Mouse (Mus musculus): ENCODE measurements around the gene Itpk1.

Gene Itpk1

DNA sequence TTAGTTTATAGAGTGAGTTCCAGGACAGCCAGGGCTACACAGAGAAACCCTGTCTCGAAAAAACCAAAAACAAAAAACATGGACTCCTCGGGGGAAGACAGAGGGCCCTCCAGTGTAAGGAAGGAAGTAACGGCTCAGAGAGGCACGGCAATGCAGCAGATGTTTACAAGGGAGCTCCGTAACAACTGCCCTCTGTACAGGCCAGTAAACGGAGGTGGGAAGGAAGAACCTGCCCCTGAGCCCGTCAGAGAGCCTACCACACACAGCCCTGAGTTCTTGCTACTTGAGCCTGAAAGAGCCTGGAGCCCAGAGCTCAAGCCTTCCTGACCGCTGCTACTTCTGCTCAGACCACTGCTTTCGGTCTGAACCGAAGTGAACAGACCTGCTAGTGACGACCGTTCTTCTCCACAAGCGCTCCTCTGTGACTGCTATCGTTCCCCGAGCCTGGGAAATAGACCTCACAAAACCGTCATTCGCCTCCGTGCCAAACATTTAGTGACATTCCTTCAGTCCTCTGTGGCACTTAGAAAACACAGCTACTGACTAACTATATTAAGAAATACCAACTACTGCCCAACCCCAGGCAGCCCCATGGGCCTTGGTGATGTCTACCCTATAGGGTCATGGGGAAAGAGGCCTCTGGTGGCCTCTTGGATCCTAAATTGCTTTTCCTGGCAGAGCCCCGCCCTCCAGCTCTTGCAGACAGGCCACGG is 8.6 kb upstream of the Itpk1 start:
- DNase-seq (ENCODE audit: low spot score): no peak

- no peak for DNase-seq (ENCODE audit: low spot score)
Observed at GRCm38 (mm10) chr12:102710851-102711375, 6.2 kb upstream of the Itpk1 start.

DNA sequence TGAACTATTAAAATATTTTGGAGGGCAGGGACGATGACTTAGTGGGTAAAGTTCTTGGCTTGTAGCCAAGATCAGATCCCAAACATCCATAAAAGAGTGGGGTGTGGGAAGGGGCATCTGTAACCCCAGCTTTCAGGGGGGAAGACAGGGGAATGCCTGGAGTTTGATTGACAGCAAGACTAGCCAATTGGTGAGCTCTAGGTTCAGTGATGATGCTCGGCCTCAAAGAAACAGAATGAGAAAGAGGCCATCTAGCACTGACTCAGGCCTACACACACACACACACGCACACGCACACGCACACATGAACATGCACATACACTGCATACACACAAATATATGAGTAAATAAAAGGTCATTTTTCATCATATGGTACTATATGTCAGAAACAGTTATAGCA is 5.2 kb upstream of the Itpk1 start:
- no peak for DNase-seq (ENCODE audit: low spot score)

DNA sequence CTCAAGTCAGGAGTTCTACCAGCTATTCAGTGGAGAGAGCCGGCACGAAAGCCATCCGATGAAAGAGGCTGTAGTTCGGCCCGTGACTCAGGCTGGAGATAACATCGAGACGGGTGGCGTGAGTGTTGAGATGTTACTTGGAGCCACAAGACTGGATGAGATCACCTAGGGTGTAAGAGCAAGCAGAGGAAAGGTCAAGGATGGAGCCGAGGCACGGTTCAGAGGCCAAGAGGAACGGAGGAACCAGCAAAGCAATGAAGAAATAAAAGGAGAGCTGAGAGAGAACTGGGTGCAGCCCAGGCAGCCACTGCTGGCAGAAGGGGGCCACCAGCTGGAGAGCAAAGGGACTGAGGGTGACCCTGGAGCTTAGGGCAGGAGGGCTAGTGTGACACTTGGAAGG is 3.5 kb upstream of the Itpk1 start:
- no peak for DNase-seq (ENCODE audit: low spot score)

DNA sequence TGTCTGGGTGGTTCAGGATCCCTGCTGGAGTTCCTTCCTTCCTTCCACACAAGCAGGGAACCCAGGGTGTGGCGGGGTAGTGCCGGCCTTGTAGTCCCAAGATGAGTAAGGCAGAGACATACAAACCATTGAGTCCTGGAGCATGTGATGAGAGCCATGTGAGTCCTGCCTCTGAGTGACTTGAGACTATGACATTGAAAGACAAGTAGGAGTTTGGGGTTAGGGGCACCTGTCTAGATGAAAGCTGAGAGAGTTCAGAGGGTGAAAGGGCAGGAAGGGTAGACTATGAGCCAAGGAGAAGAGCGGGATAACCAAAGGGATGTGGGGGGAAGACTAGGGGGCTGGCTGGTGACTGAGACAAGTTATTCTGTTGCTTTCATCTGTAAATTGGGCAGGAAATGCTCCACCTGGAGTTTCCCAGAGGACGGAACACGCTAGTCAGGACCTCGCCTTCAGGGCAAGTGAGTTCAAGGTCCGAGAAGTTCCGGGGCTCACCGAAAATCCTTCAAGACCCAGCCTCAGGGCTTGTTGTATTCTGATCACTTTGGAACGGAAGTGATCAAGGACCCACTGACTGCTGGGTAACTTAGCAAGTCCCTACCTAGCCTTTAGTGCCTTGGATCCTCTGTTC is 2.2 kb upstream of the Itpk1 start:
- DNase-seq (ENCODE audit: low spot score): no peak

GRCm38 (mm10) chr12:102705906-102706640 is 1.3 kb upstream of the Itpk1 start:
- no peak for DNase-seq (ENCODE audit: low spot score)

GRCm38 (mm10) chr12:102705216-102705871 is 614 bp upstream of the Itpk1 start:
- DNase-seq (ENCODE audit: low spot score): peak; percentile 78

GRCm38 (mm10) chr12:102703921-102704408 is 765 bp downstream of the Itpk1 start:
- DNase-seq (ENCODE audit: low spot score): no peak

DNA sequence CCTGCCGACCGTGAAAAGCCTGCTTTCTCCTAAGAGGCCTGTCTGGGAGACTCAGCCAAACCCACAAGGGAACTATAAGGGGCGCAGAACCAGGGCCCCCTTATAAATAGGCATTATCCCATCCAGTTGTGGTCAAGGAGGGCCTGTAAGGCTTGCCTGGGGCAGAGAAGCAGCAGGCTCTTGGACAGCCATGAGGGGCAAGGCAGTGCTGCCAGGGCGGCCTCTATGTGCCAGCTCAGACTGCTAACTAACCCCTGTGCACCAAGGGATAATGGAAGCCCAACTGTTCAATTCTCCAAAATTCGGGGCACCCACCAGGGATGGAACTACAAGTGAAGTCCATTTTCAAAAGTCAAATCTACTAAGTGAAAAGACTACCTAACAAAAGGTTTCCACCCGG is 1.3 kb downstream of the Itpk1 start:
- no peak for DNase-seq (ENCODE audit: low spot score)

DNA sequence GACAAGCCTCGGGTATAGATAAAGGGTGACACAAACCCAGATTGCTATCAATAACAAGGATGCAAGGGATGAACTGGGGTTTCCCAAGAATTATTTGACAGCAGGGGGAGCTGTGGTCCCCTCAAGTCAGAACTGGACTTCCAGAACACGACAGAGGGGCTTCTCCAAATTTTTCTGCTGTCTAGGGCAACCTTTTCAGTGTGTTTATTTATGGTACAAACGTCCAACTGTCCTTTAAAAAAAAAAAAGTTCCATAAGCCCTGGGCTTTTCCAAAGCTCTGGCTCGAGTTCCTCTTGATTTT is 1.7 kb downstream of the Itpk1 start:
- no peak for DNase-seq (ENCODE audit: low spot score)

DNA sequence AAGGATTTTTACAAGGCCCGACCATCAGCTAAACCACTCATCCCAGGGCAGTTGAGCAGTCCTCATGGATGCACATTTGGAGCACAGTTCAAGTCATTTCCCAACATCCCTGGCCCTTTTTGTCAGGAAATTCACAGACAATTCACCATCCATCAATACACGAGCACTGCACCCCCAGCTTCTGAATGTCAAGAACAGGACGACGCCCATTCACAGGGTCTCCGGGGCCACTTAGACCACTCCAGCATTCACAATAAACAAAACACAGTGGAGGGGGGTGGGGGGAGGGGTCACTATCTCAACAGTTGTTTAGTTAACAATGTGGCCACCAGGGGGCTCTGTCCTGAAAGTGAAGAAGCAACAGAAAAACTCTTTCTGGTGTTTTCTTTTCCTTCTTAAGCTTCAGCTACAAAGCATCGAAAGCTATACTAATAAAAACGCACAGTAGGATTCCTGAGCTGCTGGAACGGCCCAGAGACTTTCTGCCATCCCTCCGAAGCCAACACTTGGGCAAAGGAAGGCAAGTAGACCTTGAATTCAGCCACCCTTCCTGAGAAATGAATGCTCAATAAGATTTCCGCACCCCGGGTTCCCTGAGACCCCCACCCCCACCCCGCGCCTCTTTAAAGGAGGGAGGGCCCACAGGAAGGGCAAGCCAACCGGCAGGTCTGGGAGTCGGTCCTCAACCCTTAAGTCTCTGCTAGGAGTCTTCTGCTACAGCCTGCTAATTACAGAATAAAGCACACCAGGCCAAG is 2.2 kb downstream of the Itpk1 start:
- peak; percentile 57 for DNase-seq (ENCODE audit: low spot score)

- DNase-seq (ENCODE audit: low spot score): no peak
Observed at GRCm38 (mm10) chr12:102701691-102702207, 3.0 kb downstream of the Itpk1 start.

- no peak for DNase-seq (ENCODE audit: low spot score)
Observed at GRCm38 (mm10) chr12:102700453-102700852, 4.3 kb downstream of the Itpk1 start.

GRCm38 (mm10) chr12:102699156-102699555 is 5.6 kb downstream of the Itpk1 start:
- no peak for DNase-seq (ENCODE audit: low spot score)

GRCm38 (mm10) chr12:102698089-102698684 is 6.5 kb downstream of the Itpk1 start:
- no peak for DNase-seq (ENCODE audit: low spot score)

- no peak for DNase-seq (ENCODE audit: low spot score)
Observed at GRCm38 (mm10) chr12:102697381-102697780, 7.3 kb downstream of the Itpk1 start.

GRCm38 (mm10) chr12:102696635-102697354 is 7.9 kb downstream of the Itpk1 start:
- no peak for DNase-seq (ENCODE audit: low spot score)

DNA sequence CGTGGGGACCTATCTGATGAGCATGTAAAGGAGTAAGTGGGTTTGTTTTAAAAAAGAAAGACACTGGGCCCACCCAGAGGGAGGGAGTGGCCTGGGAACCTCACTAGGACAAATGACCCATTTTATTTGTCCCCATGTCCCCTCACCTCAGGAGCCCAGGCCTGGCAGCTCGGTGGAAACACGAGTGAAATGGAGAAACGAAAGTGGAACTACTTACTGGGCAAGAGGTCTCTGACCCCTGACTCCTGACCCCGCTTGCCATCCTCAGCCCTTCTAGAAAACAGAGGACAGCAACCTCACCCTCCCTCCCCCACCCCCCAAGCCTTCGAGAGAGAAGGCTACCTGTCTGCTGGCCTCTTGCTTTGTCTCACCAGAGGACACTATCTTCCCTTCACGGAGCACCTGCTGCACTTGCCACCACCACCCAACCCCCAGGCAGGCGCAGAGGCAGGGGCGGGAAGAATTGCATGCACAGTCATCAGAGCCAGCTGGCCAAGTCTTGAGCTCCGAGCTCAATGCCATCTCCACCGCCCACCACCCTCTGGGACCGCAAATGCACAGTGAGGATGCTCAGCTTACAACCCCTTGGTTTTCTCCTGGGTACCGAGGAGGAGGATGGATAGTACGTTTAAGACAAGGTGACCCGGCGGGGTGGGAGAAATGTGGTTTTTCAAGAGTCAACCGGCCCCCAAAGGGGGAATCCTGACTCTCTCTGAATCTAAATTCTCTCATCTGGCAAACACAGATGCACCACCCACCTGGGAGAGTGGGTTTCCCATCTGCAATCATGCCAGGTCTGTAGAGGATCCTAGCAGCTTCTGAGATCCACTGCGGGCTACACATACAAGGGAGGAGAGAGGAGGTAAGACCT is 9.1 kb downstream of the Itpk1 start:
- no peak for DNase-seq (ENCODE audit: low spot score)

DNA sequence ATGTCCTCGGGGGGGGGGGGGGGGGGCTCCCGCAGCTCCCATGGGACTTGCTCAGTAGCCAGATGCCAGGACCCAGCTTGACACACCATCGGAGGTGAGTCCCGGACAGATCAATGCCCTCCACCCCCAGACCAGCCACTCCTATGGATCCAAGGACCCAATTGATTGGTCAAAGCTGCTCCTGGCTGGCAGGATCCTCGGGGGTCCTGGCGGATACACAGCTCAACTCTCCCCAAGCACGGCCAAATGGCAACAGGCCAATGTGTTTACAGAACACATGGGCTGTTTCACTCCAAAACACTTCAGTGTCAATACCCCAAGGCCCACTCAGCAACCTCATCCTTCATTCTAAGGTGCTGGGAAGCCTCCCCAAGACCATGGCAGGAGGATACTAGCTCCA is 13.0 kb downstream of the Itpk1 start:
- DNase-seq (ENCODE audit: low spot score): no peak

Data from spleen, adult 12 weeks (tissue).